Mouse (Mus musculus): ENCODE measurements at regions not wholly inside any gene's neighbourhood (a gene's known extent, or its start where the extent isn't known, plus 50 kb on each side); places are given as distances from the start of the nearest gene placed in this dataset.
A peak's percentile ranks its signal among the peaks of the same experiment; 100 is the strongest.
"Not testable (repeated sequence)": the region's sequence is repeated elsewhere in the genome, so short reads cannot be mapped to it uniquely, and the experiment has no call there.

DNA sequence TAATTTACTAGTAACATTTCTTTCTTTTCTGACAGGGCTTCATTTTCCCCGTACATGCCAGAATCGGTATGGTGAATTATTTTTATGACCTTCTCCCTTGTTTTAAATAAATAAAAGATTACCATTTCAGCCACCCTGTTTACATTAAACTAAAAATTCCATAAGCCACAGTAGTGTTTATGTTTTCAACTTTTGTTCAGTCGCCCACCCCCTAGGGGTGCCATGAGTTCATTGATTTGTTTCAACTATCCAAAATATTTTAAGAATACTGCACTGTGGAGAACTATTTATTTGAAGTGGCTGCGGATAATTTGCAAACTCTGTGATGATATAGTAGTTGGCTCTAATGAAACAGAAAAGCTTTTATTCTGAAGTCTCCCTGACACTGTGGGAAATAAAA, 132.9 kb downstream of the Tfec start:
- no peak for DNase-seq

DNA sequence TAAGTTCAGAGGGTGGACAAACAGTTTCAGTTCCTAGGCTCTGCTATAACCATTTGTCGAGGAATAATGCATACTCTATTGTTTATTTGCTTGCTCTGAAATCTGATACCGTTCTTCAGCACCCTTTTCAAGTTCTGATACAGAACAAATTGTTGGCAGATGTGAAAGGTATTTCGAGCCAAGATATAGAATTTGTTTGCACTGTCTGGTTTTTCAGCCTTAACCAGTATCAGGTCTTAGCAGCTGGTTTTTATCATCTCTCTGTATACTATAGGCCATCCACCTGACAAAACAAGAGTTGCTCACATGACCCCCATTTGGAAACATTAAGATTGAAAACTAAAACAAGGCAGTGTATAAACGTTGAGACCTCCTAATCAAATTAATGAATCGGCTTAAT, 133.5 kb downstream of the Tfec start:
- DNase-seq, result no peak

DNA sequence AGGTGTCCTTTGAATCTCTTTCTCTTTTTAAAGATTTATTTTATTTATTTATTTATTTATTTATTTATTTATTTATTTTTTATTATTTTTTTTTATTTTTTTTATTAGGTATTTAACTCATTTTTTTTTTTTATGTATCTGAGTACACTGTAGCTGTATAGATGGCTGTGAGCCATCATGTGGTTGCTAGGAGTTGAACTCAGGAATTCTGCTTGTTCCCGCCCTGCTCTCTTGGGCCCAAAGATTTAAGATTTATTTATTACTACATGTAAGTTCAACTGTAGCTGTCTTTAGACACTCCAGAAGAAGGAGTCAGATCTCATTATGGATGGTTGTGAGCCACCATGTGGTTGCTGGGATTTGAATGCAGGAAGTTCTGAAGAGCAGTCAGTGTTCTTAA, 143.2 kb downstream of the Tfec start:
- not testable (repeated sequence) for DNase-seq

DNA sequence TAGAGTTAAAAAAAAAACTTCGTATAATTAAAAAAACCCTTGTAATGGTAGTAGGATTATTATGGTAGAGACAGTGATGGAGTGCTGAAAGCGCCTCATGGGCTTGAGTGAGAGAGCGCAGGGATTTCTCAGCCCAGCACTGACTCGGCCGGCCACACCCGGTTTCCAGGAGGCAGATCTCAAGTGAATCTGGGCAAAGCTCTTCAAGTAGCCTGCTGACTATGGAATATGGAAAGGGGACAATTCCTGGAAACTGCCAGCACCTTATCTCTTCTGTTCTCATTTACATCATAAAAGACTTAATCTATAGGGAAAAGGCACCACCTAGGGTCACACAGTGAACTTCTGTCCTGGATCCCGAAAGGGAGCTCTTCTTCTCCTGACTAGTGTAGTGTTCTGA, 165.1 kb downstream of the Tfec start:
- DNase-seq, result no peak

DNA sequence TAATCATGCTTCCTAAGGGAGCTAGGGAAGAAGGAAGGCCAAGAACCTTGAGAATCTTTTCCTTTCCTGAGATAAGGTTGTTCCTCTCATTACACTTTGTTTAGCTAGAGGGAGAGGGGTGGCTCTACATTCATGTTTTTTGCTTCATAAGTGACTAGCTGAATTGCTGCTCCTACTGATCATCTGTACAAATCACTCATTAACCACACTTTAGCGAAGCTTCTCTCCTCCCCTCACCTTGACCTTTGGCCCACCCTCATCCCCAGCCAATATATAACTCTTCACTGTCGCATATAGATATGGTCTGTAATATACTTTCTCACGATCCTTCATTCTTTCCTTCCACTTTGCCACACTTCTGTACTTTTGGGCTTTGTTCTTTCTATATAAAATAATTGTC, 166.1 kb downstream of the Tfec start:
- no peak for DNase-seq

DNA sequence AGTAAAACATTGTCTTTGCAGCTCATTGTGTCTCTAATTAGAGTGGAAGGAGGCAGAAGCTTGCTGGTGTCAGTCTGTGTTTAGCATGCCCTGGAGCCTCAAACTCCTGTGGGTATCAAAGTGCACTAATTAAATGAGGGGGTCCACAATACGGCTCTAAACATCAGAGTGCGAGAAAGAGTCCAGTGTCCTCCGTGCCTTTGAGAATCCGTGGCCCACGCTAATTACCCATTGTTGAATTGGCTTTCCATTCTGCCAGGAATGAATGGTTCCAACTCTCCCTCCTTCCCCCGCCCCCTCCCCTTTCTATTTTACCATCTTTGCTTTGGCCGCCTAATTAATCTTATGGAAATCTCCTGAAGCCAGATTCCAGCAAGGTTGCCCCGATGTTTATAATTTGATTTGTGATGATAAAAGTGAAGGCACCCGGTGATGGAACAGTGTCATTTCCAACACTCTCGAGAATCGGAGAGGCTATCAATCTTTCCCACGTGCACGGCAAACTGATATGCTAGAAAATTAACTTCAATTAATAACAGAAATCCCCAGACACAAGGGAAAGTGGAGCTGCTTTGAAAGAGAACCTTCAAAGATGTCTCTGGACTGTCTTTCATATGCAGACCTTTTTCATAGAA, 170.9 kb downstream of the Tfec start:
- no peak for DNase-seq

DNA sequence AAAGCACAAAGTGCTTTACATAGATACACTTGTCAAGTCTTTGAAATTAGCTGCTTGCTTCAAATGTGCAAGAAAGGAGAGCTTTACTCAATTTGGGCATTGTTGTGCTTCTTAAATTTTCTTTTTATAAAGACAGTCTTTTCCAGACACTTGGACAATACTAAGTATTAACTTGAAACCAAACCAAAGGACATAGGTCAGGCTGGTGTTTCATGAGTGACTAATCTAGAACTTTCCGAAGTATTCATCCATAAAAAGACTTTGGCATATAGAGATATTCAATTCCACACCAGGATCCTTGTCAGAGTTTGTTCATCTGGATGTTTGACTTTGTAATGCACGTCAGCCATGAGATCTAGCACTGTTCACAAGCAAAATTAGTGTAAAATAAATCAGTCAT, 173.0 kb downstream of the Tfec start:
- DNase-seq, result no peak

DNA sequence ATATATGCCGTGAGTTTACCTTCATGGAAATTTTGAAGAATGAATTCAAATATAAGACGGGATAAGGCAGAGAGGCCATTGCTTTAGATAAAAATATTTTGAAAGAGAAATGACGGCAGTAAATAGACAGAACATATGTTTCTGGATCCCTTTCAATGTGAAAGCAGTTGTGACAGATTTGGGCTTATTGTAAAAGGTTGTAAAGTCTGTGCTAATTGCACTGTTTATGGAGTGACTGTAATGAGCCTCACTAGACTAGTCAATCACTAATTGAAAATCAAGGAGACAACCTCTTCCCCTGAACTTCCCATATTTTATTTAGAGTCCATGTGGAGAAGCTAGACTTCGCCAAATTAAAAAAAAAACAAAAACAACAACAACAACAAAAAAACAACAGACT, 193.7 kb downstream of the Tfec start:
- no peak for DNase-seq

DNA sequence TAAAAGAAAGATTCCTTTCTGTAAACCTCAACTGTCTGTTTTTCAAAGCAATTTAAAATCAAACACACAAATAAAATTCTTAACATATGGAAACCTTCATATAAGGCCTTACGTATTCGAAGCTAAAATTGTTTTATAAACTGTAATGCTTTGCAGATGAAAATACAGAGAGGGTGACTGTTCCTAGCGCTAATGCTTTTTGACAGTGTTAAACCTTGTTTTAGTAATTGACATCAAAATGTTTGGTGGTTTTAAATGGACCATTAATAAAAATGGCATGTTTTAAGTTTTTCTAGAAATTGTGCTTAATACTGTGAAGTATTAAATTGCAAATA, 194.9 kb downstream of the Tfec start:
- no peak for DNase-seq

DNA sequence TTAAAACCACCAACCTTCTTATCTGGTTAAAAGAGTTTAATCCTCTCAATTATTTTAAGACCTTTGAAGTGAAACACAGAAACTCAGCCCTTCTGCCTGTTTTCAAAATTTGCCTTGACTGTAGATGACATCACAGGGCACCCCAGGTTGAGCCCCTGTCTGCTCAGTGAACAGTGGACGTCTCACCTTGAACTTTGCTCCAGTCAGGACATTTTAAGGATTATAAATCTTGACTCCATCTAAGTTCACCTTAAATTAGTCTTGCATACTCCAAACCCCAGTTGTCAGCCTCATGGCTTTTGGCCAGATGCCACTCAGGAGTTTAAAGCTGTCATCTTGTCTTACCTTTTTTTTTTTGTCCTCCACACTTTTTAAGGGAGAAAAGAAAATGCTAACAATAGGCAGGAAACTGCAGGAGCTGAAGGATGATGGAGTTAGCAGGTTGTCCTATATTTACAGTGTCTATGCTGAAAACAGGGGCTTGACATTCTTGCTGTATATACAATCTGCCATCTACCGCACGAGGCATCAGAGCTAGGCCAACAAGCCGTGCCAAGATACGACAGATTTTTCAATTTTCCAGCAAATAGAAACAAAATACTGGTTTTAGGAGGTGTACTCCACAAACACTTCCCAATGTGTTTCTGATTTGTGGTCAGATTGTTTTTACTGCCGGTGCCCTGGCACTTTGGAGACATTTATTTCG, 195.4 kb downstream of the Tfec start:
- peak; percentile 1 for DNase-seq

DNA sequence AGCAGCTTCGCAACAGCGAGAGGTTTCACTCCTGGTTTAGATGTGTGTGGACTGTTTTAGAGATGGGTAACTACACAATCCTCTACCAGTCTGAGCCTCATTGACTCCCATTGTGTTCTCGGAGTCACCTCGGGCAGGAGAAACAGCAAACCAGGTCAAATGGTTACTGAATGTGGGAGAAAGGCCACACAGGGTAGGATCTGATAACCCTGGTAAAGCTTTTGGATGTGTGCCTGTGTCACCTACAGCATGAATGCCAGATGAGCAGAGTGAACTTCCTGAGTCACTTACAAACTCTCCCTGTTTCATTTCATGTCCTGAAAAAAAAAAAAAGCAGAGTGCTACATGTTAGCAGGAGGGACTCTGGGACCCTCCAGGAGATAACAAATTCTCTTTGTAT, 201.0 kb downstream of the Tfec start:
- DNase-seq, result peak; percentile 6

DNA sequence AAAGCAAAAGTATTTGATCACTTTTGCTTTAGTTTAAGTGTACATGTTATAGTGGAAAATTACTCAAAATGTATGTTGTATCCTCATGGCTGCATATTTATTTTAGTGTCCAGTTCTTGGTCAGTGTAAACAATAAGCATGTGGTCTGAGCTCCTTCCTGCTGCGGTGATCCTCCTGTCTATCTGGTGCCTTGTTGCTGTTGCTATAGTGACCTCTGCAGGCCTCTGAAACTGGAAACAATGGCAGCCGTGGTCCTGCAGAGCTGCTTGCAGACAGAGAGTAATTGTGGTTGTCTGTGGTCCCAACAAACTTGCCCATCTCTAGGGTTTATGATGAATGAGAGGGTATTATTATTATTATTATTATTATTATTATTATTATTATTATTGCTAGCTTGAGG, 230.2 kb downstream of the Tfec start:
- DNase-seq, result peak; percentile 10

DNA sequence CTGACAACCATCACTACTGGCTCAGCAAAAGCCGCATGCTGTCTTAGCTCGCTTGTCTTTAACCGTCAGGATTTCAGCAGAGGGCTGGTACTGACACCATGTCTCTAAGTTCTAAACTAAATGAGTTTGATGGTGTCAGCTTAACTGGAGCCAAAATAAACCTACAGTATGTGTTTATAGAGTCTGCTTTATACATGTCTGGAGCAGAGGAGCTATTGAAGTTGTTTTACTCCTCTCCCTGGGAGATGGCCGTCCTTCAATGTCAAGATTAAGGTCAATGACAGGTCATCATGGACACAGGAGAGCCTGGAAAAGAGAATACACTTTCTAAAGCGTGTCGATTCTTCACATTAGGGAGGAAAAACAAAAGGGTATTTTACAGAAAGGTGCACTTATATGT, 231.0 kb downstream of the Tfec start:
- DNase-seq, result no peak

DNA sequence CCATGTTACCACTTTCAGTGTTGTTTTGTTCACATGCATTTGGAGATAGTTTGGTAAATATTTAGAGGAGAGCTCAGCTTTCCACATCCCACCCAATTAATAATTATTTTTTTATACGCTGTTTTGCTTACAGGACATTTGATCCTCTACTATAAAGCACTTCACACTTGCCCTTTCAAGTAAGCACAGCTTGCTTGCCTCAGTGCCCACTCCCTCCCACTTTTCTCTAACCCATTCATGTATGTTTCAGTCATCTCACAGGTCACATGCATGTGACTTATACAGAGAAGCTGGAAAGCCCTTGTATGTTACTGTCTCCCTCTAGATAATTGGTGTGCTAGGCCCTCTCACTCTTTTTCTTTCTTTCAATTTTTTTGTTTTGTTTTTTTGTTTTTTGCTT, 252.0 kb downstream of the Tfec start:
- no peak for DNase-seq

DNA sequence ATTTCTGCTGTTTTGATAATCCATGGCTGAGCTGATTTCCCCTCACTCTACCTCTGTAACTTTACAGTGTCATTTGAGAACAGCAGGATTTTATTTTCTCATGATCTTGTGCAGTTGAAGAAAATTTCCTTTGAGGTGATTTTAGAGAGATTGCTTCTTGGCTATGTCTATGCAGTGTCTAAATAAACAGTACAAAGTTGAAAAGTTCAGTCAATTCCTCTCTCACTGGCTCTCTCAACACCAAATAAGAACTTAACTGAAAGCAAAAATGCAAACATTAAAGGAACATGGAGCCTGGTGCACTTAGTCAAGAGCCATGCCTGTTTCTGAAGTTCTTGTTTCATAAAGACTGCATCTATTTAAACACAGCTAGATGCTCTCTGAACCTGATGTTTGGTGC, 254.7 kb downstream of the Tfec start:
- DNase-seq, result no peak

DNA sequence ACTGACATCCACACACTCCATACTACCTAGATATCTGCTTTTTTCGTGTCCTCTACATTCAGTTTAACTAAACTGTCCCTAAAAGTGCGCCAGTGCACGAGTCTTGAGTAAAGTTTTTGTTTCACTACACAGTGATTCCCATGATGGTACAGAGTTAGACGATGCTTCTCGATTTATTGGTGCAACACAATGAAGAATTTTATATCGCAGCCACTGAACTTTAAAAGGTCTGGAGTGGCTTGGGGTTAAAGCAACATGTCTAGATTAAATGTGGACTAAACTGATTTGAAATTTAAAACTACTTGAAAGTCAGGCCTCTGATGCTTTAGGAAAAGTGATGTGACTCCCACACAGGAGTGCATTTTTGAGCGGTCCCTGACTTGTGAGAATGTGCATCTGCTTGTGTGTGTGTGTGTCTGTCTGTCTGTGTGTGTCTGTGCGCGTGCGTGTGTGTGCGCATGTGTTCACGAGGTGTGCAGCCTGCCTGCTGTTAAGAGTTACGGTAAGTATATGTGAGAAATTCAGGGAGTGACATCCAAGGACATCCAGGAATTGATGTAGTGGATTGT, 261.4 kb downstream of the Tfec start:
- DNase-seq, result no peak

DNA sequence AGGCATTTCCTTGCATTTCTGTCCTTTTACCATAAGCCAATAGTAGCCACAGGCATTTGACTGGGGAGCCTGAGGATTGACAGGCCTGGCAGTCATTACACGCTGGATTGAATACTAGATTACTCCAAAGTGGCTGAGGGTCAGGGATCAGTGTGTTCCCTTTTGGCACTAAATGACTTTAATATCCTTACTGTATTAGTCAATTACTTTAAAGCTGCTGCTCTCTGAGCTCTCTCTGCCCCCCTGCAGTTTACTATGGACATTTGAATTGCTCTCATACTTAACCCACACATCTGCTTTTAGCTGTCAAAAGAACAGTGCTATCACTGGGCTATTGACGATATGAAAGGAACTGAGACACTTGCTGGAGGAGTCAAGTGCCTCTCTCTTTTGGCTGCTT, 262.1 kb downstream of the Tfec start:
- DNase-seq, result no peak

DNA sequence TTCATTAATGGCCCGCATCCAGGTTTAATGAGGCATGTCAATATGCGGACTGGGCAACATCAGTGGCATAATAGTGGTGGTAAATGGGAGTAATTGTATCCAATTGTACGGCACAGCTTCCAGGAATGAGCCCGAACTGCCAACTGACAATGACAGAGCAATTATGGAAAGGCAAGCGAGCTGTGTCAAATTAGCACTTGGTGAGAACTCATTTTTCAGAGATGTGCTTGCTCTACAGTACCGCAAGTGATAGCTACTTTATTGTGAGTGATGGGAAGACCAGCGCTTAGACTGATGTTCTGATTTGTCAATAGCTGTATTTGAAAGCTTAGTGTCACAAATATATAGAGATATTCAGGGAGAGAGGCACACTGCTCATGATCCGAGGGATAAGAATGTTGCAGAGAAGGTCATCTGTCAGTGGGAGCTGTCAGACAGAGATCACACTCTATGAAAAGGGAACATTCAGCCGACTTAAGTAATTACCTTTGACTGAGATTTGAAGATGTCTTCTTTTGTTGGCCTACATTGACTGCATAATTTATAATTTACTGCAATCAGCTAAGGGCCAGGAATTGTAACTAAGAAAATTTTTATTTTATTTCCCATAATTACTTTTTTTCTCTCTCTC, 290.7 kb downstream of the Tfec start:
- DNase-seq, result no peak

DNA sequence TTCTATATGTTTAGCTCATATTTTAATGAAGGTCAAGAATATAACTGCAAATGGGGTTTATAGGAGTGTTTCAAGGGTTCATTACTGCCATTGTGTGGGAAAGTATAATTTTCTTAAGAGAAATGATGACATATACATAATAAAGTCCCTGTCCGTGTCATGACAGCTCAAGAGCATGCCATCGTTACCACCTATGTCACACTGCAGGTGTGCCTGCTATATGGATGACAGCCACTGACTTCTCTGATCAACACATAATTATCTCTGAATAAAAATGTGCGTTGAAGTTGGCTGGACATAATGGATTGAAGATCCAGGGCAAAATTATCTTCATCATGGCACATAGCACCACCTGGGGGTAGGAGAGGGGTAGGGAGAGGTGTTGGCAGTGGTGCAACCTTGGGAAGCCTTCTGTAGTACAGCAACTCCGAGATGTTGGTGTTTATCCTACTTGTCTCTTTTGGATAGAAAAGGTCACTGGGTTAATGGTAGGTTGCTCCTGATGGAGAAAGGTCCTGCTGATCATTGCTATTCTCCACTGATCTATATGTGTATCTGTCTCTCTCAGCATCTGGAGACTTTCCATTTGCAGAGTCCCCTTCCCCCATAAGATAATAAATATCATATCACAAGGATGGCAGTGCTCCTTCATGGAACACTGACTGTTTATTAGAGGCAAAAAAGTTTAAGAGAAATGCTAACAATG, 291.4 kb downstream of the Tfec start:
- DNase-seq, result no peak

DNA sequence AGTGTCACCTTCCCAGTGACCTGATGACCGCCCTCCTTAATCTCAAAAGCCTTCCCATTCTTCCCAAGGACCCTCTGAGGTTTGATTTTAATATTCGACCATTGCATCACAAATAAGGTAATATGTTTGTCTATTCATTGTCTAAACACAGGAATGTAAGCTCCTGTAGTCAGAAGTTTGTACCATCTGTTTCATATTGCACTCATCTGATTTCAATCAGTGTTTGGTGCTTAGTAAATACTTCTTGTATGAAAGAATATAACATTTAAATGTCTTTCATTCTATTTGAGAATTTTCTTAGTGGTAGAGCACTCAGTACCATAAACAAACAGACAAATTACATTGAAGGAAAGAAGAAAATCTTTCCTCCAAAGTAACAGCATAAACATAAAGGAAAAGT, 305.8 kb downstream of the Tfec start:
- no peak for DNase-seq

DNA sequence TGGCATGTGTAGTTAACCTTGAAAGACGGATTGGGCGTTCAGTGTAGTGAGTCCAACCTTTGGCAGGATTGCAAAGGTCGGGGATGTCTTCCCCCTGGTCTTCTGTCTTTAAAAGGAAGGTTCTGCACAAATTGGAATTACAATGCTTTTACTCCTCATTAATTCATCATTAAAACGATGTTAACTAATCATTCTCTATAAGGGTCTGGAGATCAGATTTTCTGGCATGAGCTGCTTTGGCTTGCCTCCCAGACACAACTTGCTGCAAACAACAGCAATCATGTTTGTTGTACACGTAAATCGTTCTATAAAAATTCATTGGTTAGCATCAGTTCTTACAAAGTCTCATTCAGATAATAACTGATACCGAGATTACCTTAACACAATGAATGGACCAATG, 315.9 kb downstream of the Tfec start:
- DNase-seq, result no peak

DNA sequence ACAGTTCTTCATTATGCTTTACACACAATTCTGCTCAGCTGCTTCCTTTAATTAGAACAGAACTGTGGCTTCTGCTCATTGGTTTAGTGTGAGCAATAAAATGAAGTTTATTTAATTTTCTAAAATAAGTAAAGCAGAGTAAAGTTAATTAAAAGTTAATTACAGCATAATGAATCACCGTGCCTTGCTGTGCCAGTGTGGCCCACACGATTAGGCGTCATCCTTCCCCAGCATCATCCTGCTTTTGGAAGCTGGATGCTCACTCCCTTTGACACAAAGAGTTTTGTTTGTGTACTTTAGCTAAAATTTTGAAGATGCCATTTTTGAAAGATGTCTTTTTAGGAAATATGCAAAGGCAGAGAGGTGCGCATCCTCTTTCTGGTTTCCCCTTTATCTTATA, 316.4 kb downstream of the Tfec start:
- DNase-seq, result no peak

DNA sequence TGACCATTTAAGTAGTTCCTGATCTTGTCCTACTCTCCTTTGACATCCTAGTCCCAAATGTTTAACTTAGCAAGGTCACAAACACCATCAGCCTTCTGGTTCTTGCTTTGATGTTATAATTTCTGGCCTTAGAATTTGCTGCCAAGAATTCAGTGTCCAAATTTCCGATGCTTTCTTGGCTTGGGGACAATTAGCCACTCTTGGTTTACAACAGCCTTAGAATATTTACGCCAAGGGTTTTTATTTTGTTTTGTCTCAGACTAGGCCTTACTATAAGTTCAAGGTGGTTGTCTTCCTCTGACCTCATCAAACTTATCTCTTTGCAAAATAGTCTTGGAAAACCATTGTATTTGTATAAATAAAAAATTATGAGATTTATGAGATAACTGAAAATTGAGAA, 322.4 kb downstream of the Tfec start:
- no peak for DNase-seq

Measured in adrenal gland, postnatal 10 days (tissue).